Mouse (Mus musculus): ENCODE results near the gene Mfsd11. TPM values are rescaled to one million over a fixed set of nuclear protein-coding genes. Genes with fewer than 3 reads are reported as not detected.
"Not testable (repeated sequence)": the region's sequence is repeated elsewhere in the genome, so short reads cannot be mapped to it uniquely, and the experiment has no call there.

Gene Mfsd11
- total and polyA plus RNA-seq, 2 experiments from 2014 or later: 38.2 to 52.4 TPM

GRCm38 (mm10) chr11:116821057-116821940 is 30.9 kb upstream of the Mfsd11 start:
- Histone ChIP-seq H3K27ac (ENCODE audit: low read depth, low read length) (no peak overlapping the region), H3K9ac (no peak overlapping the region), H3K27me3 (ENCODE audit: insufficient read depth, low read length) (no peaks in the 10 kb centered on the region), H3K4me2 (ENCODE audit: low read depth) (no peak overlapping the region), H3K36me3 (ENCODE audit: insufficient read depth) (no peaks in the 10 kb centered on the region), H3K9me3 (ENCODE audit: low read length) (no peaks in the 10 kb centered on the region), H3K4me3 (ENCODE audit: low read depth, low read length) (no peak overlapping the region), H3K4me1 (ENCODE audit: insufficient read depth) (no peaks in the 10 kb centered on the region)
- 48% methylated on average over 13 of the region's 13 CpGs for WGBS
- ATAC-seq (no peak), DNase-seq (no peak)
- TF ChIP-seq CTCF (IDR thresholded peaks at IDR 0.05; ENCODE audit: low read depth): no peak

GRCm38 (mm10) chr11:116822215-116822614 is 30.0 kb upstream of the Mfsd11 start:
- ATAC-seq (no peak), DNase-seq (no peak)
- no peak overlapping the region for H3K9ac ChIP-seq
- H3K4me2 ChIP-seq (ENCODE audit: low read depth): no peak overlapping the region
- no peaks in the 10 kb centered on the region for H3K4me1 ChIP-seq (ENCODE audit: insufficient read depth)
- no peak overlapping the region for H3K27ac ChIP-seq (ENCODE audit: low read depth, low read length)
- TF ChIP-seq CTCF (IDR thresholded peaks at IDR 0.05; ENCODE audit: low read depth): no peak
- no peaks in the 10 kb centered on the region for H3K9me3 ChIP-seq (ENCODE audit: low read length)
- H3K27me3 ChIP-seq (ENCODE audit: insufficient read depth, low read length): no peaks in the 10 kb centered on the region
- no peak overlapping the region for H3K4me3 ChIP-seq (ENCODE audit: low read depth, low read length)
- WGBS: 68% methylated on average over 10 of the region's 10 CpGs
- no peaks in the 10 kb centered on the region for H3K36me3 ChIP-seq (ENCODE audit: insufficient read depth)

DNA sequence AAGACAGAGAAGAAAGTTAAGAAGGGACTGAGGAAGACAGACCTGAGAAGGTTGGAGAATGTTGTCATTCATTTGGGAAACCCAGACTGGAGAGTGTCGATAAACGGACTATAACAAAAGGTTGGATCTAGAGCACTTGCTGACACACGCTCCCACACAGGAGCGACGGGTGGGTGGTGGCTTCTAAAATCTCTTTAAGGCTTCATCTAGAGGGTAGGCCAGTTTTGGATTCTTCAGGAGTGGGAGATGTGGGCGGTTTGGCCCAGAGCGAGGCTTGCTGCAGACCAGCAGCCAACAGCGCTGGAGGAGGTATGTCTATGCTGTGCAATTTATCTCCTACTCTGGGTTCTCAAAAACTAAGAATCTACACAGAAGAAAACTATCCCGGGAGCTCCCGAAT is 29.6 kb upstream of the Mfsd11 start:
- DNase-seq: no peak
- Histone ChIP-seq H3K4me1 (ENCODE audit: insufficient read depth) (peaks cover 2% of the 10 kb centered on the region; the same call in 1 of the 2 replicates), H3K27me3 (ENCODE audit: insufficient read depth, low read length) (no peaks in the 10 kb centered on the region), H3K36me3 (ENCODE audit: insufficient read depth) (no peaks in the 10 kb centered on the region), H3K4me3 (ENCODE audit: low read depth, low read length) (no peak overlapping the region), H3K27ac (ENCODE audit: low read depth, low read length) (no peak overlapping the region), H3K9ac (no peak overlapping the region), H3K4me2 (ENCODE audit: low read depth) (no peak overlapping the region), H3K9me3 (ENCODE audit: low read length) (no peaks in the 10 kb centered on the region)
- 89% methylated on average over 10 of the region's 10 CpGs for WGBS
- no peak for ATAC-seq
- TF ChIP-seq CTCF (IDR thresholded peaks at IDR 0.05; ENCODE audit: low read depth): no peak

- Histone ChIP-seq H3K36me3 (ENCODE audit: insufficient read depth) (no peaks in the 10 kb centered on the region), H3K9ac (no peak overlapping the region), H3K4me1 (ENCODE audit: insufficient read depth) (peaks cover 2% of the 10 kb centered on the region; the same call in 1 of the 2 replicates), H3K4me2 (ENCODE audit: low read depth) (no peak overlapping the region), H3K27ac (ENCODE audit: low read depth, low read length) (no peak overlapping the region), H3K27me3 (ENCODE audit: insufficient read depth, low read length) (no peaks in the 10 kb centered on the region), H3K4me3 (ENCODE audit: low read depth, low read length) (no peak overlapping the region), H3K9me3 (ENCODE audit: low read length) (no peaks in the 10 kb centered on the region)
- WGBS: 97% methylated on average over 2 of the region's 2 CpGs
- DNase-seq (no peak), ATAC-seq (no peak)
- TF ChIP-seq CTCF (IDR thresholded peaks at IDR 0.05; ENCODE audit: low read depth): no peak
Observed at GRCm38 (mm10) chr11:116823255-116823654, 29.0 kb upstream of the Mfsd11 start.

DNA sequence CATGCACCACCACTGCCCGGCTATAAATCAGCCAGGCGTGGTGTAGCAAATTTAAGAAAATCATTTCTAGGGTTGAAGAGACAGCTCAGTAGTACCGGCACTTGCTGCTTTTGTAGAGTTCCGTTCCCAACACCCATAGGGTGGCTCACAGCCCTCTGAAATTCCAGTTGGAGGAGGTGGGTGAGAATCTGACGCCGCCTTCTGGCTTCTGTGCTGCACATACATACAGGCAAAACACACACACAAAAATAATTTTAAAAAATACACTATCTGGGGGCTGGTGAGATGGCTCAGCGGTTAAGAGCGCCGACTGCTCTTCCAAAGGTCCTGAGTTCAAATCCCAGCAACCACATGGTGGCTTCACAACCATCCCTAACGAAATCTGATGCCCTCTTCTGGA is 28.4 kb upstream of the Mfsd11 start:
- H3K27ac ChIP-seq (ENCODE audit: low read depth, low read length); H3K9me3 ChIP-seq (ENCODE audit: low read length); ATAC-seq; H3K4me3 ChIP-seq (ENCODE audit: low read depth, low read length); DNase-seq; H3K9ac ChIP-seq; H3K4me1 ChIP-seq (ENCODE audit: insufficient read depth); H3K4me2 ChIP-seq (ENCODE audit: low read depth); H3K36me3 ChIP-seq (ENCODE audit: insufficient read depth); H3K27me3 ChIP-seq (ENCODE audit: insufficient read depth, low read length): not testable (repeated sequence)
- 97% methylated on average over 10 of the region's 10 CpGs for WGBS

DNA sequence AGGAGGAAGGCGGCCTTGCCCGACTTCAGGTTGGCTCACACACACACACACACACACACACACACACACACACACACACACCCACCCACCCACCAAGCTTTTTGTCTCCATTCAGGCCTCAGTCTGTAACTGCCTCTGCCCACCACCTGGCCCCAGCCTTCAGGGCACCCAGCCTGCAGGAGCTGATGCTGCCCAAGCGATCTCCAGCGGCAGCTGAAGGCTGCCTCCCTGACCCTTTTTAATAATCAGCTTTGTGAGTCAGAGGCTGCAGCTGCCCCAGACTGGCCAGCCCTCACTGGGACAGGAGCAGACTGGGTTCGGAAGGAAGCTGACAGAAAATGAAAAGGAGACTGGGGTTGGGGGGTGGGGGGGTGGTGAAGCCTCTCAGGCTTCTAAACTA is 27.0 kb upstream of the Mfsd11 start:
- no peak overlapping the region for H3K4me3 ChIP-seq (ENCODE audit: low read depth, low read length)
- DNase-seq (no peak), ATAC-seq (no peak)
- TF ChIP-seq CTCF (IDR thresholded peaks at IDR 0.05; ENCODE audit: low read depth): no peak
- 56% methylated on average over 5 of the region's 5 CpGs for WGBS
- no peaks in the 10 kb centered on the region for H3K36me3 ChIP-seq (ENCODE audit: insufficient read depth)
- H3K9me3 ChIP-seq (ENCODE audit: low read length): no peaks in the 10 kb centered on the region
- no peak overlapping the region for H3K9ac ChIP-seq
- no peak overlapping the region for H3K27ac ChIP-seq (ENCODE audit: low read depth, low read length)
- H3K27me3 ChIP-seq (ENCODE audit: insufficient read depth, low read length): no peaks in the 10 kb centered on the region
- H3K4me2 ChIP-seq (ENCODE audit: low read depth): no peak overlapping the region
- H3K4me1 ChIP-seq (ENCODE audit: insufficient read depth): peaks cover 2% of the 10 kb centered on the region; the same call in 1 of the 2 replicates

Data from forebrain, postnatal 0 days (tissue).